Mouse (Mus musculus) heart, embryonic 11.5 days (tissue): ENCODE data around the gene Wdr93. TPM values are rescaled to one million over a fixed set of nuclear protein-coding genes. Genes with fewer than 3 reads are reported as not detected.
A peak's percentile ranks its signal among the peaks of the same experiment; 100 is the strongest.

ENCODE experiments used
- ATAC-seq: fragments of 200-750 bp; cut with Nextera tagmentation; replicated peaks from 2 replicates; pipeline ENCODE4 v1.8.0; 2017; ENCODE audit warnings: moderate library complexity; ENCODE audit not compliant: insufficient number of reproducible peaks, low FRiP score, low TSS enrichment
- H3K27ac ChIP-seq: fragments of 300-500 bp; sonication (generic); 2 replicates; pipeline ENCODE4 v1.5.1; 2014; ENCODE audit warnings: mild to moderate bottlenecking, low read depth, low read length
- H3K27me3 ChIP-seq: fragments of 300-500 bp; sonication (generic); 2 replicates; pipeline ENCODE4 v1.6.1; 2014; ENCODE audit warnings: mild to moderate bottlenecking, low read length, mixed read lengths; ENCODE audit not compliant: control insufficient read depth, insufficient read depth
- H3K36me3 ChIP-seq: fragments of 300-500 bp; sonication (generic); 2 replicates; pipeline ENCODE4 v1.6.1; 2014; ENCODE audit warnings: mild to moderate bottlenecking, low read length, moderate library complexity, mixed read lengths; ENCODE audit not compliant: control insufficient read depth, insufficient read depth
- H3K4me1 ChIP-seq: fragments of 300-500 bp; sonication (generic); 2 replicates; pipeline ENCODE4 v1.6.1; 2014; ENCODE audit warnings: low read length; ENCODE audit not compliant: control insufficient read depth, insufficient read depth
- H3K4me2 ChIP-seq: fragments of 300-500 bp; sonication (generic); 2 replicates; pipeline ENCODE4 v1.6.1; 2014; ENCODE audit warnings: mild to moderate bottlenecking, moderate library complexity
- H3K4me3 ChIP-seq: fragments of 300-500 bp; sonication (generic); 2 replicates; pipeline ENCODE4 v1.5.1; 2014; ENCODE audit warnings: low read depth, low read length
- H3K9ac ChIP-seq: fragments of 300-500 bp; sonication (generic); 2 replicates; pipeline ENCODE4 v1.6.1; 2014; ENCODE audit warnings: mild to moderate bottlenecking, low read depth, low read length, moderate library complexity
- H3K9me3 ChIP-seq: fragments of 300-500 bp; sonication (generic); replicated peaks from 2 replicates; pipeline ENCODE4 v1.6.1; 2016; ENCODE audit warnings: low read length; ENCODE audit not compliant: control insufficient read depth
- WGBS: fragments of 180-500 bp; shearing (Covaris S2); extraction: QIAGEN DNeasy Blood & Tissue Kit; methylation state at CpG from one replicate; pipeline ENCODE4 v1.1.7; 2014; ENCODE audit not compliant: insufficient replicate concordance; 5-methylcytosine and 5-hydroxymethylcytosine counted together
- polyA plus RNA-seq: library from polyadenylated mRNA; unstranded; fragments of >200 nt; fragmentation: Nextera tagmentation; extraction: Ambion mirVana; gene quantifications from 2 replicates; pipeline ENCODE4 v1.2.1, GENCODE M21; 2014

Wdr93 gene
- polyA plus RNA-seq, 1 experiment from 2014 or later: 6.6 TPM

- no peaks in the 10 kb centered on the region for H3K36me3 ChIP-seq
- H3K9me3 ChIP-seq: no peaks in the 10 kb centered on the region
- ATAC-seq: no peak
- H3K4me1 ChIP-seq: peaks cover 20% of the 10 kb centered on the region
- no peak overlapping the region for H3K9ac ChIP-seq
- 6% methylated on average over 6 of the region's 6 CpGs for WGBS
- no peak overlapping the region for H3K27ac ChIP-seq
- 0 out of 2 replicates have a peak overlapping the region, but pooled peaks have one; percentile 2 for H3K4me2 ChIP-seq
- no peak overlapping the region for H3K4me3 ChIP-seq
- no peaks in the 10 kb centered on the region for H3K27me3 ChIP-seq
These were observed 75.4 kb downstream of the Wdr93 start for GRCm38 (mm10) chr7:79818321-79818720.

GRCm38 (mm10) chr7:79819515-79819914 is 76.6 kb downstream of the Wdr93 start:
- Histone ChIP-seq H3K36me3 (peaks cover 4% of the 10 kb centered on the region; the same call in 1 of the 2 replicates), H3K4me3 (no peak overlapping the region), H3K9me3 (no peaks in the 10 kb centered on the region), H3K27ac (no peak overlapping the region), H3K9ac (no peak overlapping the region), H3K4me1 (peaks cover 20% of the 10 kb centered on the region), H3K4me2 (no peak overlapping the region), H3K27me3 (no peaks in the 10 kb centered on the region)
- 14% methylated on average over 4 of the region's 4 CpGs for WGBS
- ATAC-seq: peak; percentile 75

- Histone ChIP-seq H3K27me3 (no peaks in the 10 kb centered on the region), H3K9me3 (no peaks in the 10 kb centered on the region), H3K4me2 (no peak overlapping the region), H3K4me3 (no peak overlapping the region), H3K4me1 (peaks cover 20% of the 10 kb centered on the region), H3K27ac (no peak overlapping the region), H3K9ac (no peak overlapping the region), H3K36me3 (peaks cover 4% of the 10 kb centered on the region; the same call in 1 of the 2 replicates)
- 44% methylated on average over 11 of the region's 11 CpGs for WGBS
- ATAC-seq: no peak
These were observed 77.0 kb downstream of the Wdr93 start for GRCm38 (mm10) chr7:79819996-79820395.

- Histone ChIP-seq H3K27me3 (no peaks in the 10 kb centered on the region), H3K9ac (no peak overlapping the region; the same call in 1 of the 2 replicates), H3K4me1 (peaks cover 20% of the 10 kb centered on the region), H3K27ac (no peak overlapping the region), H3K4me3 (no peak overlapping the region), H3K36me3 (peaks cover 4% of the 10 kb centered on the region; the same call in 1 of the 2 replicates), H3K4me2 (no peak overlapping the region), H3K9me3 (no peaks in the 10 kb centered on the region)
- no peak for ATAC-seq
- 73% methylated on average over 12 of the region's 12 CpGs for WGBS
These were observed 79.2 kb downstream of the Wdr93 start for GRCm38 (mm10) chr7:79822092-79822695.

GRCm38 (mm10) chr7:79828341-79828740 is 85.4 kb downstream of the Wdr93 start:
- no peak overlapping the region for H3K9ac ChIP-seq
- peaks cover 4% of the 10 kb centered on the region; the same call in 1 of the 2 replicates for H3K36me3 ChIP-seq
- no peaks in the 10 kb centered on the region for H3K9me3 ChIP-seq
- 75% methylated on average over 3 of the region's 3 CpGs for WGBS
- no peak overlapping the region for H3K27ac ChIP-seq
- ATAC-seq: no peak
- H3K27me3 ChIP-seq: no peaks in the 10 kb centered on the region
- H3K4me3 ChIP-seq: no peak overlapping the region
- no peaks in the 10 kb centered on the region for H3K4me1 ChIP-seq
- no peak overlapping the region for H3K4me2 ChIP-seq

GRCm38 (mm10) chr7:79831145-79831544 is 88.2 kb downstream of the Wdr93 start:
- Histone ChIP-seq H3K4me3 (no peak overlapping the region), H3K27me3 (no peaks in the 10 kb centered on the region), H3K4me2 (no peak overlapping the region), H3K4me1 (no peaks in the 10 kb centered on the region), H3K9ac (no peak overlapping the region), H3K27ac (peak overlapping the region; percentile 62; the same call in 1 of the 2 replicates), H3K9me3 (no peaks in the 10 kb centered on the region), H3K36me3 (no peaks in the 10 kb centered on the region)
- no peak for ATAC-seq
- WGBS: 61% methylated on average over 6 of the region's 6 CpGs

GRCm38 (mm10) chr7:79831585-79831984 is 88.6 kb downstream of the Wdr93 start:
- Histone ChIP-seq H3K36me3 (no peaks in the 10 kb centered on the region), H3K9ac (no peak overlapping the region), H3K27ac (peak overlapping the region; percentile 62; the same call in 1 of the 2 replicates), H3K4me2 (no peak overlapping the region), H3K4me1 (no peaks in the 10 kb centered on the region), H3K9me3 (no peaks in the 10 kb centered on the region), H3K4me3 (no peak overlapping the region), H3K27me3 (no peaks in the 10 kb centered on the region)
- no peak for ATAC-seq
- 54% methylated on average over 6 of the region's 6 CpGs for WGBS

GRCm38 (mm10) chr7:79832980-79833379 is 90.0 kb downstream of the Wdr93 start:
- Histone ChIP-seq H3K9me3 (no peaks in the 10 kb centered on the region), H3K27me3 (no peaks in the 10 kb centered on the region), H3K4me1 (no peaks in the 10 kb centered on the region), H3K9ac (no peak overlapping the region), H3K36me3 (no peaks in the 10 kb centered on the region), H3K27ac (no peak overlapping the region), H3K4me3 (no peak overlapping the region), H3K4me2 (no peak overlapping the region)
- ATAC-seq: no peak

GRCm38 (mm10) chr7:79835196-79835595 is 92.2 kb downstream of the Wdr93 start:
- no peak for ATAC-seq
- no peaks in the 10 kb centered on the region for H3K9me3 ChIP-seq
- 88% methylated on average over 6 of the region's 6 CpGs for WGBS

More at GRCm38 (mm10) chr7:79835196-79835595, 92.2 kb downstream of the Wdr93 start:
- H3K4me3 ChIP-seq: no peak overlapping the region
- H3K4me2 ChIP-seq: no peak overlapping the region
- H3K4me1 ChIP-seq: no peaks in the 10 kb centered on the region
- H3K36me3 ChIP-seq: no peaks in the 10 kb centered on the region
- no peaks in the 10 kb centered on the region for H3K27me3 ChIP-seq
- no peak overlapping the region for H3K9ac ChIP-seq
- H3K27ac ChIP-seq: no peak overlapping the region
